Mouse (Mus musculus) ES-E14 (cell line): ENCODE measurements around the gene Uba3.

Source experiments
- CHD2 ChIP-seq: IDR thresholded peaks from 2 replicates; pipeline ENCODE4 v1.6.1; 2014; ENCODE audit warnings: mild to moderate bottlenecking, low read depth, low read length, inconsistent platforms
- HCFC1 ChIP-seq: IDR thresholded peaks from 2 replicates; pipeline ENCODE4 v1.6.1; 2012; ENCODE audit warnings: low read length, inconsistent platforms, borderline replicate concordance; ENCODE audit not compliant: insufficient read depth
- MAFK ChIP-seq: IDR thresholded peaks from 2 replicates; pipeline ENCODE4 v1.6.1; 2014; ENCODE audit warnings: mild to moderate bottlenecking, low read depth, low read length, inconsistent platforms; ENCODE audit not compliant: insufficient read depth
- ZC3H11A ChIP-seq: IDR thresholded peaks from 2 replicates; pipeline ENCODE4 v1.6.1; 2012; ENCODE audit warnings: low read depth, mild to moderate bottlenecking, inconsistent platforms, low read length, borderline replicate concordance
- ZNF384 ChIP-seq: IDR thresholded peaks from 2 replicates; pipeline ENCODE4 v1.6.1; 2012; ENCODE audit warnings: low read depth, low read length, inconsistent platforms

DNA sequence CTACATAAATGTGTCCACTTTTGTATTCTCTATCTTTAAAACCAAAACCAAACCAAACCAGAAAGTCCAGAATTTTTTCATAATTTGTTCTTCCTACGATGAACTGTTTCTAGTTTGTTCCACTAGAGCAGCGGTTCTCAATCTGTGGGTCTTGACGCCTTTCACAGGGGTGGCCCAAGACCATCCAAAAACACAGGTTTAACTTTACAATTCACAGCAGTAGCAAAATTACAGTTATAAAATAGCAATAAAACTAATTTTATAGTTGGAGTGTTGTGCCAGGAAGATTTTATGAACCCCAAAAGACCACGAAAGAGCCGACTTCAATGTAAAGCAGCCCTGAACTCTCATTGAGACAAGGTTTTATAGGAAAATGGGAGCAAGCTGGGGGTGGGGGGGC lies 30.6 kb upstream of the Uba3 start:
- no peak for TF ChIP-seq CHD2
- TF ChIP-seq ZNF384, result no peak
- no peak for TF ChIP-seq HCFC1
- no peak for TF ChIP-seq ZC3H11A
- no peak for TF ChIP-seq MAFK
